Mouse (Mus musculus) lung, adult 2 months (tissue): ENCODE measurements around the gene Hivep1.

ENCODE experiments used
- CTCF ChIP-seq: fragments of 200-500 bp; IDR thresholded peaks from 2 replicates; pipeline ENCODE4 v1.5.1; 2011; ENCODE audit warnings: mild to moderate bottlenecking, low read length, control low read depth; ENCODE audit not compliant: insufficient read depth
- POLR2A ChIP-seq: fragments of 200-500 bp; IDR thresholded peaks from 2 replicates; pipeline ENCODE4 v1.6.1; 2011; ENCODE audit warnings: low read depth, mild to moderate bottlenecking, control low read depth, low read length, borderline replicate concordance; ENCODE audit errors: extremely low read depth

DNA sequence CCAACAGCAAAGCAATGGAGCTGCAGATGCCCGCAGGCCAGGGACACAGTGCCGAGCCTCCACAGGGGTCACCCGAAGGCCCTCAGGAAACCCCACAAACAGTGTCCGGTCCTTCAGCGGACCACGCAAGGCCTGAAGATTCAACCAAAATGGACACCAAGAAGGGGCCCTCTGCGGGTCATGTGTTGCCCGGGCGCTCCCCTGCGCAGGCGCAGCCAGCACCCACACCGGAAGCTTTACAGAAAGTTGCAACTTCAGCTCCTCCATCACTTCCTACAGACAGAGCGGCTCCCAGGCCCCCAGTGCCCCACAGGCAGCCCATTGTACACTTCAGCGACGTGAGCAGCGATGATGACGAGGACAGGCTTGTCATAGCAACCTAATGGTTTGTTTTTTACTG, 132.3 kb downstream of the Hivep1 start:
- TF ChIP-seq POLR2A (no peak), CTCF (no peak)
